In the genomic region with DNA sequence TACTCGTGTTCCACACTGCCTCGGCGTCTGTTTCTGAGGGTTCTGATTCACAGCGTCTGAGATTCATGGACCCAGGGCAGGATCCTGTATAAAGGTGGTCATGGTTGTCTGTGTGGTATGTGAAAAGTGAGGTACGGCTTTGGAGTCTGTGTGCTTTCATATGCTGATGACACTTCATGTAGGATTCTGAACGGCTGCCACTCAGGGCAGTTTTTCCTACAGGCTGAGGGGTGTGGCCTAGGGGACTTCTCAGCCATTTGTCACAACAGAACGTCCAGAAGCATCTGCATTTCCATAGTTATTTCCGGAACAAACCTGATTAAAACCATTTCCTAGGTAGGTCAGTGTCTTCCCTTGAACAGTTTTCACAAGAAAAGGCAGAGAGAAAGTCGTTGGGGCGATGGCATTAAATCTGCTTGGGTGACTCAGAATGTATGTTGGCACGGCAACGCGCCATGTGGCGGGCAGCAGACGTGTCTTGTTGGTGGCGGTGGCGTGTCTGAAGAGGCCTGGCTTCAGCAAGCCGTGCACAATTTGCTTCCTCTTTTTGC, we compare ENCODE assay signal across 10 mouse cellular contexts. TPM values are rescaled to one million over a fixed set of nuclear protein-coding genes. Genes with fewer than 3 reads are reported as not detected.
A peak's percentile ranks its signal among the peaks of the same experiment; 100 is the strongest.
DNase-seq lines count a peak whose midpoint lies in the region; ATAC-seq and TF ChIP-seq lines count a peak whose summit lies in the region.
"Had no signal": no experiment of that assay in that cellular context is flagged by ENCODE, and none has a peak within 500 bp of the region (broad histone marks: within the 10 kb centered on the region; RNA-seq: fewer than 3 reads in every experiment).

No protein-coding gene starts in this region.

- no peaks in the 10 kb centered on the region for H3K36me3 ChIP-seq in midbrain, embryonic 15.5 days (replicated peaks)

- peak overlapping the region; percentile 33 for H3K4me2 ChIP-seq in midbrain, embryonic 15.5 days

- H3K4me1 ChIP-seq in midbrain, embryonic 15.5 days: peaks cover 31% of the 10 kb centered on the region

- no peaks in the 10 kb centered on the region for H3K9me3 ChIP-seq in midbrain, embryonic 15.5 days

- no peak overlapping the region for H3K9ac ChIP-seq in midbrain, embryonic 15.5 days
- H3K9ac ChIP-seq: liver, embryonic 14.5 days had no signal

- H3K27me3 ChIP-seq in midbrain, embryonic 15.5 days (replicated peaks): 0 out of 2 replicates have a peak, but pooled peaks cover 4% of the 10 kb centered on the region
- H3K27me3 ChIP-seq: CH12.LX had no signal

- no peak overlapping the region; the same call in 1 of the 2 replicates for H3K4me3 ChIP-seq in layer of hippocampus, adult 2 months
- no peak overlapping the region for H3K4me3 ChIP-seq in midbrain, embryonic 15.5 days

- peak overlapping the region; percentile 76 for H3K27ac ChIP-seq in layer of hippocampus, adult 2 months
- H3K27ac ChIP-seq in midbrain, embryonic 15.5 days: peak overlapping the region; percentile 59
- H3K27ac ChIP-seq: liver, embryonic 14.5 days had no signal

- no peak for TF ChIP-seq CTCF in layer of hippocampus, adult 2 months (conservative IDR thresholded peaks at IDR 0.05)

- peak; percentile 63 for ATAC-seq in midbrain, embryonic 15.5 days (replicated peaks)

- DNase-seq in spleen, postnatal 36 days (ENCODE audit: low spot score in 2 of 2): peak; percentile 31 to 34
- DNase-seq in spleen, adult 12 weeks (ENCODE audit: low spot score): no peak
- peak; percentile 75 to 78 for DNase-seq in layer of hippocampus, adult 2 months (ENCODE audit: low spot score in 2 of 2)
- no peak for DNase-seq in testis, postnatal 14 days (ENCODE audit: low spot score)
- no peak for DNase-seq in thymus, postnatal 25 days
- DNase-seq in heart, adult 9 months (ENCODE audit: low spot score in 2 of 2): no peak
- DNase-seq in gastrocnemius, postnatal 4 days (ENCODE audit: low spot score in 2 of 2): no peak

- WGBS in midbrain, embryonic 15.5 days: 23% methylated on average over 18 of the region's 18 CpGs

RNA-seq across cellular contexts. Expression of gene Ackr3, which starts 18.1 kb away (rescaled TPM):
- 10 to 100 TPM; 13.7 to 17.8 TPM for total RNA-seq in layer of hippocampus, adult 2 months (2021)
- polyA plus RNA-seq in midbrain, embryonic 15.5 days (2015; fragmentation: Nextera tagmentation; extraction: Ambion mirVana): 11.3 and 11.4 TPM in 2 replicates
- total RNA-seq in gastrocnemius, postnatal 4 days (2021): 10 to 100 TPM; 12.7 to 18.9 TPM

Comparison
In these comparisons a context has a peak if more than half of its experiments do, and no peak if none do; other contexts are left out.
1. DNase-seq: peak in spleen, postnatal 36 days (2 of 2) and layer of hippocampus, adult 2 months (2 of 2); none in spleen, adult 12 weeks (single experiment), testis, postnatal 14 days (single experiment), thymus, postnatal 25 days (single experiment), heart, adult 9 months (0 of 2) and gastrocnemius, postnatal 4 days (0 of 2).